Mouse (Mus musculus) hindbrain, embryonic 16.5 days (tissue): ENCODE measurements around the gene Lrrc56. TPM values are rescaled to one million over a fixed set of nuclear protein-coding genes. Genes with fewer than 3 reads are reported as not detected.

Experiments
- ATAC-seq: fragments of 200-750 bp; cut with Nextera tagmentation; 2 replicates; pipeline ENCODE4 v1.8.0; 2017; ENCODE audit warnings: moderate TSS enrichment, moderate library complexity
- H3K27ac ChIP-seq: fragments of 300-500 bp; sonication (generic); 2 replicates; pipeline ENCODE4 v1.5.1; 2014; ENCODE audit warnings: low read depth, mild to moderate bottlenecking, control low read depth, low read length, moderate library complexity
- H3K27me3 ChIP-seq: fragments of 300-500 bp; sonication (generic); replicated peaks from 2 replicates; pipeline ENCODE4 v1.6.1; 2014; ENCODE audit warnings: low read length; ENCODE audit not compliant: control insufficient read depth, insufficient read depth
- H3K36me3 ChIP-seq: fragments of 300-500 bp; sonication (generic); 2 replicates; pipeline ENCODE4 v1.6.1; 2014; ENCODE audit warnings: mild to moderate bottlenecking, low read length, moderate library complexity, mixed read lengths; ENCODE audit not compliant: control insufficient read depth, insufficient read depth
- H3K4me1 ChIP-seq: fragments of 300-500 bp; sonication (generic); 2 replicates; pipeline ENCODE4 v1.6.1; 2014; ENCODE audit warnings: low read depth, low read length; ENCODE audit not compliant: control insufficient read depth, insufficient read depth
- H3K4me2 ChIP-seq: fragments of 300-500 bp; sonication (generic); 2 replicates; pipeline ENCODE4 v1.6.1; 2014; ENCODE audit warnings: mild to moderate bottlenecking, low read length, control low read depth, moderate library complexity
- H3K4me3 ChIP-seq: fragments of 300-500 bp; sonication (generic); 2 replicates; pipeline ENCODE4 v1.5.1; 2014; ENCODE audit warnings: mild to moderate bottlenecking, low read length, control low read depth, moderate library complexity
- H3K9ac ChIP-seq: fragments of 300-500 bp; sonication (generic); 2 replicates; pipeline ENCODE4 v1.6.1; 2014; ENCODE audit warnings: low read depth, mild to moderate bottlenecking, control low read depth, low read length, moderate library complexity
- H3K9me3 ChIP-seq: fragments of 300-500 bp; sonication (generic); 2 replicates; pipeline ENCODE4 v1.6.1; 2014; ENCODE audit warnings: mild to moderate bottlenecking, low read length, moderate library complexity; ENCODE audit not compliant: control insufficient read depth
- WGBS: fragments of 180-500 bp; shearing (Covaris S2); extraction: QIAGEN DNeasy Blood & Tissue Kit; methylation state at CpG from one replicate; pipeline ENCODE4 v1.1.7; 2014; 5-methylcytosine and 5-hydroxymethylcytosine counted together
- polyA plus RNA-seq: library from polyadenylated mRNA; unstranded; fragments of >200 nt; fragmentation: Nextera tagmentation; extraction: Ambion mirVana; gene quantifications from 2 replicates; pipeline ENCODE4 v1.2.1, GENCODE M21; 2015

The Lrrc56 gene
- polyA plus RNA-seq, 1 experiment from 2014 or later = 10.1 TPM

DNA sequence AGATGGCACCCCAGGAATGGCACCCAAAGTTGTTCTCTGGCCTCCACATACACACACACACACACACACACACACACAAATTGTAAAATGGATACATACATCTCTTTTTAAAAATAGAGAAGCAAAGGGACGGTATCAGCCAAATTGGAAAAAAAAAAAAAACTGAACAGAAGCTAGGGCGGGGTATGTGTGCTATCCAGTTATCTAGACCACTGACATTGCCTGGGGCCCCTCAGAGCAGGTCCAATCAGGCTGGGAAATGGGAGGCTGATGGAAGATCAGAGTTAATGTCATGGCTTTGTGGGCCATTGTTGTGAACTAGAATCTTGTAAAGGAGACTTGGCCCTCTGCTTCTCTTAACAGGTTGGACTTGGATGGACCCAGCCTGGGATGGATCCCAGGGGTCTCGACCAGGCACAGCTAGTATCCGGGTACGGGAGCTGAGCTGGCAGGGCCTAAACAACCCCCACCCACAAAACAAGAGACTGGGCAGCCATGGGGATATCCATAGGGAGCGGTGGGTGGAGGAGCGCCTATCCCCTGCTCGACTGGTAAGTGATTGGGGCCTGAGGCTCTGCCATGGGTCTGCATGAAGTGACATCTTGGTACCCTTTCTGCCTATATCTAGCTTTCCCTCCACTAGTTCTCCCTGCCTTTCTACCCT, 2.8 kb downstream of the Lrrc56 start:
- peaks cover 19% of the 10 kb centered on the region for H3K4me1 ChIP-seq
- no peak overlapping the region for H3K4me3 ChIP-seq
- H3K27ac ChIP-seq = no peak overlapping the region
- WGBS = 97% methylated on average over 8 of the region's 8 CpGs
- no peaks in the 10 kb centered on the region for H3K27me3 ChIP-seq
- H3K9me3 ChIP-seq = no peaks in the 10 kb centered on the region
- no peak for ATAC-seq
- H3K9ac ChIP-seq = no peak overlapping the region
- H3K4me2 ChIP-seq = no peak overlapping the region
- H3K36me3 ChIP-seq = peaks cover 5% of the 10 kb centered on the region

- H3K27ac ChIP-seq = no peak overlapping the region
- no peak overlapping the region for H3K4me2 ChIP-seq
- peaks cover 8% of the 10 kb centered on the region for H3K4me1 ChIP-seq
- no peak overlapping the region for H3K9ac ChIP-seq
- ATAC-seq = no peak
- H3K36me3 ChIP-seq = no peaks in the 10 kb centered on the region
- H3K4me3 ChIP-seq = no peak overlapping the region
- H3K9me3 ChIP-seq = no peaks in the 10 kb centered on the region
- 95% methylated on average over 4 of the region's 4 CpGs for WGBS
- no peaks in the 10 kb centered on the region for H3K27me3 ChIP-seq
These were observed 4.2 kb downstream of the Lrrc56 start for GRCm38 (mm10) chr7:141198121-141198520.

DNA sequence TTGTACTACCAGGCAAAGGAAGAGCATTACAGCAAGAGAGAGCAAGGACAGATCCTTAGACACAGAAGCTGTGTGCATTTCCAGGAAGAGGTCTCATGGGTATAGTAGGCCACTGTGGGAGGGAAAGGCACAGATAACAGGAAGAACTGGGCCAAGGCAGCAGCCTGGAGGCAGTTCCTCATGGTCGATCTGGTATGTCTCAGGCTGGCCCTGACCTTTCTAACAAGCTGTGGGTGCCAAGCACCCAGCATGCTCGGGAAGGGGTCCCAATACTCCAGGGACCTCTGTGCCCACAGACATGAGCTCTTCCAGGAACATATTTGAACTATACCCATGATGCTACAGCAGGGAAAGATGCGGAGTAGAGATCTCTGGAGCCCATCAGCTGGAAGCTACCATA, 10.6 kb downstream of the Lrrc56 start:
- Histone ChIP-seq H3K27me3 (no peaks in the 10 kb centered on the region), H3K4me3 (no peak overlapping the region), H3K9me3 (no peaks in the 10 kb centered on the region), H3K9ac (no peak overlapping the region), H3K27ac (no peak overlapping the region), H3K4me1 (no peaks in the 10 kb centered on the region), H3K4me2 (no peak overlapping the region), H3K36me3 (no peaks in the 10 kb centered on the region)
- 85% methylated on average over 3 of the region's 3 CpGs for WGBS
- no peak for ATAC-seq

GRCm38 (mm10) chr7:141205504-141205903, 11.5 kb downstream of the Lrrc56 start:
- H3K27ac ChIP-seq = no peak overlapping the region
- H3K4me2 ChIP-seq = no peak overlapping the region
- WGBS = 84% methylated on average over 5 of the region's 5 CpGs
- no peak overlapping the region for H3K9ac ChIP-seq
- H3K4me3 ChIP-seq = no peak overlapping the region
- H3K36me3 ChIP-seq = no peaks in the 10 kb centered on the region
- H3K9me3 ChIP-seq = no peaks in the 10 kb centered on the region
- no peaks in the 10 kb centered on the region for H3K4me1 ChIP-seq
- H3K27me3 ChIP-seq = no peaks in the 10 kb centered on the region
- no peak; the same call in 1 of the 2 replicates for ATAC-seq

DNA sequence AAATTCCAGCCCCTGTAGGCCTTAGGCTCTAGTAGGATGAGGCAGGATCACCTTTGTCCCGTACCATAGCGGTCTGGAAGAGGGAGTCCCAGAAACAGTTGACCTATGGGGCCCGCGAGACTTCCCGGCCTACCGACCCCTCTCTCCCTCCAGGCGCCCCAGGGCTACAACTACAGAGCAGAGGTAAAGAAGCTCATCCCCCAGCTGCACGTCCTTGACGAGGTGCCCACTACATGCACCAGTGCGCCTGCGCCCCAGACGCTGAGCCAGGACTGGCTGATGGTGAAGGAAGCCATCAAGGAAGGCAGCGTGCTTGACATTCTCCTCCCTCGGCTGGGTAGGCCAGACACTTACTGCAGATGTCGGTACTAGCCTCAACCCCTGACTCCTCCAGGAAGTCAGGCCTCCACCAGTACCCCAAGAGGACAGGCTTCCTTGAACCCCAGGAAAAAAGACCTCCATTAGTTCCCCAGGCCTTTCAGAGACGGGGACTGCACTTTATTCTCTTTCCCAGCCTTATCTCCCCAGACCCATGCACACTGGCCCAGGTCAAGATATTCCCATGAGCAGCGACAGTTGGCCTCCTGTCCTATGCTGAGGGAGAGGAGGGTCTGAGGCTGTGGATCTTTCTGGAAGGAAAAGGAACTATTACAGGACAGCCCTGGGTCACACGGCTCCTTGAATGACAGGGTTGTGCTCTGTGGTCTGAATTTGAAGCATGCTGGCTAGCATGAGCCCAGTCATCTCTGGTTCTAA, 12.4 kb downstream of the Lrrc56 start:
- Histone ChIP-seq H3K27me3 (no peaks in the 10 kb centered on the region), H3K27ac (no peak overlapping the region)

GRCm38 (mm10) chr7:141209526-141209925, 15.6 kb downstream of the Lrrc56 start:
- Histone ChIP-seq H3K4me1 (no peaks in the 10 kb centered on the region), H3K4me3 (no peak overlapping the region), H3K4me2 (no peak overlapping the region), H3K27me3 (no peaks in the 10 kb centered on the region), H3K36me3 (no peaks in the 10 kb centered on the region), H3K9ac (no peak overlapping the region), H3K27ac (no peak overlapping the region), H3K9me3 (no peaks in the 10 kb centered on the region)
- 65% methylated on average over 3 of the region's 3 CpGs for whole genome bisulfite sequencing
- no peak for ATAC-seq

More for the DNA sequence above, 12.4 kb downstream of the Lrrc56 start:
- no peaks in the 10 kb centered on the region for H3K9me3 ChIP-seq
- no peaks in the 10 kb centered on the region for H3K4me1 ChIP-seq
- H3K36me3 ChIP-seq = no peaks in the 10 kb centered on the region
- ATAC-seq = no peak
- H3K4me3 ChIP-seq = no peak overlapping the region
- no peak overlapping the region for H3K4me2 ChIP-seq
- WGBS = 95% methylated on average over 18 of the region's 18 CpGs
- no peak overlapping the region for H3K9ac ChIP-seq

DNA sequence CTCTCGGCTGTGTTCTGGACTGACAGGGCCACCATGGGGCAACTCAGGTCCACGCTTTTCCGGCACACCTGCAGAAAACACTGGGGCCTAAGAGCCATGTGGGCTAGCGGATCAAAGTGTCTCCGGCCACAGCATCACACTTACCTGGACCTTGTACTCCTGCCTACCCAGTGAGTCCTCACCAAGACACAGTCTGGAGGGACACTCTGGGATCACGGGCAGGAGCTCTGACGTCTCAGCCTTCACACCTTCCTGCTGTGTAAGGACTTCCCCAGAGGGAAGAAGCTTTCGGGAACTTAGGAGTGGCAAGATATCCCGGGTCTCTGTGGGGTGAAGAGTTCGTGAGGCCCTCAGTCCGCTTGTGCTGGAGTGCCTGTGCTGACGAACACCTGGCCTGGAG, 16.2 kb downstream of the Lrrc56 start:
- no peak overlapping the region for H3K4me2 ChIP-seq
- ATAC-seq = no peak
- H3K27ac ChIP-seq = no peak overlapping the region
- H3K9me3 ChIP-seq = no peaks in the 10 kb centered on the region
- no peak overlapping the region for H3K4me3 ChIP-seq
- 85% methylated on average over 12 of the region's 12 CpGs for WGBS
- H3K9ac ChIP-seq = no peak overlapping the region
- no peaks in the 10 kb centered on the region for H3K36me3 ChIP-seq
- peaks cover 4% of the 10 kb centered on the region for H3K4me1 ChIP-seq
- no peaks in the 10 kb centered on the region for H3K27me3 ChIP-seq

- Histone ChIP-seq H3K9me3 (no peaks in the 10 kb centered on the region), H3K27me3 (no peaks in the 10 kb centered on the region), H3K27ac (no peak overlapping the region), H3K4me2 (no peak overlapping the region), H3K36me3 (no peaks in the 10 kb centered on the region), H3K9ac (no peak overlapping the region), H3K4me1 (peaks cover 5% of the 10 kb centered on the region), H3K4me3 (no peak overlapping the region)
- no peak for ATAC-seq
- WGBS = 90% methylated on average over 14 of the region's 14 CpGs
These were observed 16.7 kb downstream of the Lrrc56 start for GRCm38 (mm10) chr7:141210606-141211131.

DNA sequence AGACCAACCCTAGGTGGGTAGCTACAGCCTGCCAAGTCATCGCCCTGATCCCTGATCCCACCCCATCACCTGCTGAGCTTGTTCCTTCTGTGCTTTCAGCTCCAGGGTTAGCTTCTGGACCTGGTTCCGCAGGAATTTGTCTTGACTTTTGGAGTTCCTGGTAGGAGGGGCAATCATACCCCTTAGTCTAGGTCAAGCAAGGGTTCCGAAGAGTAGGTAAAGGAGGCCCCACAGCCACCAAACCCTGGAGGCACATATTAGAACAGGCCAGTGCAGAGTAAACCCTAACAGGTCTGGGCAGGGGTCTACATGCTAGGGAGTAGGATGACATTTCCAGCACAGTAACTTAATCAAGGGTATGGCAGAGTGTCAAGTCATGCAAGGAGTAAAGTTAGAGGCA, 19.2 kb downstream of the Lrrc56 start:
- Histone ChIP-seq H3K9me3 (no peaks in the 10 kb centered on the region), H3K4me1 (peaks cover 14% of the 10 kb centered on the region), H3K4me2 (no peak overlapping the region), H3K36me3 (no peaks in the 10 kb centered on the region), H3K27me3 (no peaks in the 10 kb centered on the region), H3K27ac (no peak overlapping the region), H3K9ac (no peak overlapping the region), H3K4me3 (no peak overlapping the region)
- 91% methylated on average over 3 of the region's 3 CpGs for WGBS
- no peak for ATAC-seq
